ENCODE assay signal across 7 mouse cellular contexts in genomic region chr9:20887704-20888385, GRCm38 (mm10). TPM values are rescaled to one million over a fixed set of nuclear protein-coding genes. Genes with fewer than 3 reads are reported as not detected.
A peak's percentile ranks its signal among the peaks of the same experiment; 100 is the strongest.
DNase-seq lines count a peak whose midpoint lies in the region; ATAC-seq lines count a peak whose summit lies in the region.

Ppan (plus strand) TSS chr9:20888175.

- peaks cover 30% of the 10 kb centered on the region for H3K36me3 ChIP-seq in intestine, embryonic 15.5 days
- peaks cover 37% of the 10 kb centered on the region for H3K36me3 ChIP-seq in midbrain, embryonic 10.5 days

- WGBS in intestine, embryonic 15.5 days = under 1% methylated on average over 43 of the region's 43 CpGs
- under 1% methylated on average over 43 of the region's 43 CpGs for WGBS in midbrain, embryonic 10.5 days

- H3K4me2 ChIP-seq in intestine, embryonic 15.5 days (replicated peaks) = peak within 1 kb of the TSS; percentile 66

- DNase-seq in adrenal gland, adult 2 months = peak; percentile 96
- DNase-seq in embryo, embryonic 11.5 days (ENCODE audit: low read depth, low spot score) = peak; percentile 94
- peak; percentile 90 to 93 for DNase-seq in gastrocnemius, postnatal 36 days
- DNase-seq in left cerebral cortex, postnatal 25 days (ENCODE audit: low spot score in 2 of 2) = peak; percentile 97 to 98
- DNase-seq in midbrain, embryonic 10.5 days (ENCODE audit: low spot score) = peak; percentile 96
- peak; percentile 94 for DNase-seq in right cerebral cortex, postnatal 4 days

- intact Hi-C loops in gastrocnemius, postnatal 36 days (cut with DNase I) = no loop called here
- intact Hi-C loops in left cerebral cortex, postnatal 25 days (cut with DNase I) = no loop called here

- H3K4me1 ChIP-seq in intestine, embryonic 15.5 days (replicated peaks) = peaks cover 13% of the 10 kb centered on the region
- H3K4me1 ChIP-seq in midbrain, embryonic 10.5 days = peaks cover 15% of the 10 kb centered on the region

- peak within 1 kb of the TSS; percentile 91 for H3K27ac ChIP-seq in intestine, embryonic 15.5 days
- H3K27ac ChIP-seq in midbrain, embryonic 10.5 days (replicated peaks) = peak within 1 kb of the TSS; percentile 89

- H3K27me3 ChIP-seq in intestine, embryonic 15.5 days (replicated peaks) = no peaks in the 10 kb centered on the region
- no peaks in the 10 kb centered on the region for H3K27me3 ChIP-seq in midbrain, embryonic 10.5 days (ENCODE audit: low read depth, poor library complexity, severe bottlenecking)

- peak within 1 kb of the TSS; percentile 86 for H3K9ac ChIP-seq in intestine, embryonic 15.5 days

- H3K9me3 ChIP-seq in intestine, embryonic 15.5 days = no peaks in the 10 kb centered on the region
- no peaks in the 10 kb centered on the region; the same call in 1 of the 2 replicates for H3K9me3 ChIP-seq in midbrain, embryonic 10.5 days (replicated peaks)

- H3K4me3 ChIP-seq in intestine, embryonic 15.5 days (replicated peaks) = peak within 1 kb of the TSS; percentile 92
- H3K4me3 ChIP-seq in midbrain, embryonic 10.5 days = peak within 1 kb of the TSS; percentile 90

- ATAC-seq in intestine, embryonic 15.5 days = peak; percentile 98

RNA-seq across cellular contexts. Expression of gene Ppan, which starts in this region (rescaled TPM):
- 10 to 100 TPM; 27.6 to 44.4 TPM for total RNA-seq in adrenal gland, adult 2 months (2021)
- polyA plus RNA-seq in adrenal gland, adult 2 months (2012; rRNA removed) = 128 and 140 TPM in 2 replicates
- 1 to 10 TPM; 6.1 to 8.7 TPM for total RNA-seq in gastrocnemius, postnatal 36 days (2021)
- polyA plus RNA-seq in intestine, embryonic 15.5 days (2015; fragmentation: Nextera tagmentation; extraction: Ambion mirVana) = 91.6 and 95.5 TPM in 2 replicates
- total RNA-seq in left cerebral cortex, postnatal 25 days (2021) = 10 to 100 TPM; 19.9 to 21.1 TPM
- polyA plus RNA-seq in midbrain, embryonic 10.5 days (2016; fragmentation: Nextera tagmentation; extraction: Ambion mirVana) = 78.4 and 97.2 TPM in 2 replicates

Comparison
In these comparisons a context has a peak if more than half of its experiments do, and no peak if none do; other contexts are left out.
1. Peak in every context shown above with its lines: DNase-seq, ATAC-seq, H3K4me3 ChIP-seq and H3K27ac ChIP-seq.